Mouse (Mus musculus) liver, postnatal 0 days (tissue): ENCODE results near the gene Mrgprh.

Source experiments
- CTCF ChIP-seq: sonication (generic); IDR thresholded peaks from 2 replicates; pipeline ENCODE4 v1.5.1; 2016; ENCODE audit warnings: antibody characterized with exemption, low read depth
- EP300 ChIP-seq: IDR thresholded peaks from 2 replicates; pipeline ENCODE4 v1.6.1; 2016; ENCODE audit warnings: antibody characterized with exemption, low read depth, mild to moderate bottlenecking

DNA sequence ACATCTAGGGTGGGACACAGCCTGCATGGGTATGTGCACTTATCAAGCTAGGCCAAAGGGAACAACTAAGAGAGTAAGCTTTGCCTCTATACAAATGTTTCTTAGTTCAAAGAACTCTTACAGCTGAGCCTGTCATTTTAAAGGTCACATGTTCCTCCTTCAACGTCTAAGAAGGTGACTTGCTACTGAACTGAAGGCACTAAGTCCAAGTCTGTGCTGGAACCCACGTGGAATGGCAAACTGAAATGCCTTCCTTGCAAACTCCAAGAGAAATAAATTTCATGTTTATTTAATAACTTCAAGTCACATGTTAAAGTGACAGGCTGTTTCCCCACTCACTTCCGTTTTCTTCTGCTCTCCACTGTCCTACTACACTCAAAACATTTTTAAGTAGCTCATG is 18.4 kb upstream of the Mrgprh start:
- TF ChIP-seq EP300: no peak
- no peak for TF ChIP-seq CTCF
